Mouse (Mus musculus) left cerebral cortex, postnatal 25 days (tissue): ENCODE results near the gene Otp. TPM values are rescaled to one million over a fixed set of nuclear protein-coding genes. Genes with fewer than 3 reads are reported as not detected.

ENCODE experiments used
- DNase-seq, 2 experiments: peaks; one replicate each; pipeline ENCODE4 v3.0.0; 2022; ENCODE audit warnings: low spot score in 2 of 2, mixed read lengths in 1 of 2
- intact Hi-C: fragments of 180-260 bp; cut with DNase I; formaldehyde crosslinking; loops from one replicate; pipeline ENCODE4 v1.15.1; 2025
- total RNA-seq, 2 experiments: library from RNA; stranded (reverse); gene quantifications; 2 replicates each; pipeline ENCODE4 v1.2.3; 2021

The Otp gene
- total RNA-seq, 2 experiments from 2014 or later = 0.48 to 0.78 TPM

GRCm38 (mm10) chr13:94872439-94872838, 3.0 kb upstream of the Otp start:
- DNase-seq = peak in 1 of 2 experiments; percentile 14
- intact Hi-C loops = loop anchor here (5.0 kb wide), 1 partner anchor 275 kb away; no protein-coding TSS in a partner anchor

DNA sequence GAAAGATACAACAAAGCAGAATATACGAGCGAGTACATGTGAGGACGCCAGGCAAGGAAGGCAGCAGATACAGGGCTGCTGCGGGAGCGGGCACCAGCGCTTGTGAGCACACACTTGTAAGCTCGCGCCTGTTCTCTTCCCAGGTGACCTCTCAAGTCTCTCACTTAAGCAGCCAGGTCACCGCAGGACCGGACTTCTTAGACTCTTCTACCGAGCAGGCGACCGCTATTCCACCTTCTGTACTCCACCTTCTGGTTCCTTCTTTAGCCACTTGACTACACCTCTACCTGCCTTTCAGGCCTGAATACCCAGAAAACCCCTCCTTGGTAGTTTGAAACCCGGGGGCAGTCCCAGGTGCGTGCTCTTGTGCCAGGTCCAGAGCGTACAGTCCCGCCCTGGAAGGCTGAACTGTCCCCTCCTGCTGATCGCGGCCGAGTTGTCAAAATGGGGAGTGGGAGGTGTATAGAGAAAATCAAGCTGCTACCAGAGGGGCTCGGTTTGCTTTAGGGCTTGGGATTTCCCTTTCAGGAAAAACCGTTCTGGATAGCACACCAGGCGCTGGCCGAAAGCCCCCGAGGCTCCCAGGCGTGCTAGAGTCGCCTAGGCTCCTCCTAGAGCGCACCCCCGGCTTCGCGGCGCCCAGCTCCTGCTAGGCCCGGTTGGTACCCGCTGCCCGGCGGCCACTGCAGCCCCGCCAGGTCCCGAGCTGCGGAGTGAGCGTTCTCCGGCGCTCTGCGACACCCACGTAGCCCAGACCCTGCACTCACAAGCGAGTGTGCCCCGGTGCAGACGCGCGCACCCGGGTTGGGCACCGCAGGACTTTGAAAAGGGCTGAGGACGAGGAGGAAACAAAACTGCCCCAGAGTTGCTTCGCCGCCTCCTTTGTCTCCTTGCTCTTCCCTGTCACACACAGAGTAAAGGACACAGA, 2.0 kb upstream of the Otp start:
- intact Hi-C loops = loop anchor here (5.0 kb wide), 1 partner anchor 276 kb away; no protein-coding TSS in a partner anchor
- peak; percentile 3 to 4 for DNase-seq

- peak; percentile 6 to 13 for DNase-seq
- intact Hi-C loops = loop anchor here (5.0 kb wide), 1 partner anchor 277 kb away; no protein-coding TSS in a partner anchor
These were observed 1.4 kb upstream of the Otp start for GRCm38 (mm10) chr13:94874039-94874425.

DNA sequence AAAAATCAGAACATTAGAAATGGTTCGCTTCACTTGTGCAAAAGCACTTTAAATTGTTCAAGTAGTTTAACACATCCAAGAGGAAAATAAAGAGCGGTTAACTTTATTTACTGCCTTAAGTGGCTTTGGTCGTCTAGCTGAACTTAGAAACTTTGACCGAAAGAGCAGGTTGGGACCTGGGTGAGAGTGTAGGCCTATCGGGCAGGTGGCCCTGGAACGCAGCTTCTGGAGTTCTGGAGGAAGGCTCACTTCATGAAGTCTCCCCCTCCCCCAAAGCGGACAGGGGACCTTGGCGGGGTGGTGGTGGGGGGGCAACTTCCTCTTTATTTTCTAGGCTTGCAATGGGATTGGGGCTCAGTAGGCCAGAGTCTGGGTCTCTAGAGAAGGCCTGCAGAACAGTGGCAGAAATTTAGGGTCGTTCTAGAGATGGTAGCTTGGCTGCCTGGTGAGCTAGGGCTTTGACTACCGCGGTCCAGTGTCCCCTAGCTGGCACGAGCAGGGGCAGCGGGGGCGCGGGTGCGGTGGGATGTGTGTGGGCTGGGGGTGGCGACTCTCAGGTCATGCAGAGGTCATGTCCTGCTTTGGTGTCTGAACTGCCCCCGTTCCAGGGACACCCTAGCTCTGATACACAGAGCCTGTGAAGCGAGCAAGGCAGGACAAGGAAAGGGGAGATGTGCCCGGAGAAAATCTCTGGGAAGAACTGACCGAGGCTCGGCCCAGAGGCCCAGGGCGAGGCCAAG, 576 bp upstream of the Otp start:
- peak in 1 of 2 experiments; percentile 11 for DNase-seq
- intact Hi-C loops = loop anchor here (5.0 kb wide), 1 partner anchor 278 kb away; no protein-coding TSS in a partner anchor

DNA sequence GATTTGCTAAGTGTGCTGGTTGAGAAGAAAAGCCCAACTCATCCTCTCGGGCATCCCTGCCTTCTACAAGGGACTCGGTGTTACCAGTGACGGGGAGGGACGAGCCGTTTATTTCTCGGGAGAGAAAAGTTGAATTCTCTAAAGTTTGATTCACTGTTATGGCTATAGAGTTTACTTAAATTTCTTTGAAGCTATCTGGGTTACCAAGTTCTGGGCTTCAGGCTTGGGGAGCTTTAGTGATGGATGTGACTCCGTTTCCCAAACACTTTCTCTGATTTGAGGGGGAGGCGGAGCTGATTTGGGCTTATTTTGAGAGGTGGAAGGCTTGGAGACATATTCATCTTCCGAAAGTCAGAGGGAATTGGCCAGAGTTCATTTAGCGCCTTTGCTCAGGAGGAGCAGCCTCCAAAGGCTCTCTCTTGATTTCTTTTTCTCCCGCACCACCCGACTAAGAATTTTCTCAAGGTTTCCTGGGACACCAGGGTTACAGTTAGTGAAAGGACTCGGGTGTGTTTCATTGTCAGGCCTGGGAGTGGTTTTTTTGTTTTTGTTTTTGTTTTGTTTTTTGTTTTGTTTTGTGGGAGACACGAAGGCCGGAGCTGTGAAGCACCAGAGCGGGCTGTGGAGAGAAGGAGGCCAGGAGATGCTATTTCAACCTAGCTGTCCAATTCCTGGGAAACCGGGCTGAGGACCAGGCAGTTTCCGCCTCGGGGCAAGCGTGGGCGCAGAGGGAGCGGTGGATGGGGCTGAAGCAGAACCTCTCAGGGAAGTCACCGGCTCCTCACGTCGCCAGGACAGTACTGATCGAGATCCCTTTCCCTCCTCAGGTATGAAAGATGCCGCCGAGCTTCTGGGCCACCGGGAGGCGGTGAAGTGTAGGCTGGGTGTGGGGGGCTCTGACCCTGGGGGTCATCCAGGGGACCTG, 1.1 kb downstream of the Otp start:
- DNase-seq = peak; percentile 13 to 25
- intact Hi-C loops = no loop called here

DNA sequence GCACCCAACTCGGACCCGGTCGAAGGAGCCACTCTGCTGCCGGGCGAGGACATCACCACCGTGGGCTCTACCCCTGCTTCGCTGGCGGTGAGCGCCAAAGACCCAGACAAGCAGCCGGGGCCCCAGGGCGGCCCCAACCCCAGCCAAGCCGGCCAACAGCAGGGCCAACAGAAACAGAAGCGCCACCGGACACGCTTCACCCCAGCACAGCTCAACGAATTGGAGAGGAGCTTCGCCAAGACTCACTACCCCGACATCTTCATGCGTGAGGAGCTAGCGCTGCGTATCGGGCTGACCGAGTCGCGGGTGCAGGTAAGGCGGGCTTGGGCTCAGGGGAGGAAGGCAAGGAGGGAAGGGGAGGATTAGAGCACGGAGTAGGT, 1.8 kb downstream of the Otp start:
- intact Hi-C loops = no loop called here
- DNase-seq = peak in 1 of 2 experiments; percentile 1

GRCm38 (mm10) chr13:94877991-94878745, 2.8 kb downstream of the Otp start:
- DNase-seq = peak in 1 of 2 experiments; percentile 16
- intact Hi-C loops = loop anchor here (2.0 kb wide), 1 partner anchor 171 kb away; no protein-coding TSS in a partner anchor

GRCm38 (mm10) chr13:94881201-94881600, 5.8 kb downstream of the Otp start:
- intact Hi-C loops = no loop called here
- DNase-seq = peak in 1 of 2 experiments; percentile 4

- DNase-seq = no peak
- intact Hi-C loops = no loop called here
These were observed 6.8 kb downstream of the Otp start for GRCm38 (mm10) chr13:94882221-94882620.

- intact Hi-C loops = no loop called here
- peak in 1 of 2 experiments; percentile 2 for DNase-seq
These were observed 7.3 kb downstream of the Otp start for GRCm38 (mm10) chr13:94882711-94883145.

GRCm38 (mm10) chr13:94883163-94883965, 8.0 kb downstream of the Otp start:
- DNase-seq = peak; percentile 9 to 12
- intact Hi-C loops = no loop called here

DNA sequence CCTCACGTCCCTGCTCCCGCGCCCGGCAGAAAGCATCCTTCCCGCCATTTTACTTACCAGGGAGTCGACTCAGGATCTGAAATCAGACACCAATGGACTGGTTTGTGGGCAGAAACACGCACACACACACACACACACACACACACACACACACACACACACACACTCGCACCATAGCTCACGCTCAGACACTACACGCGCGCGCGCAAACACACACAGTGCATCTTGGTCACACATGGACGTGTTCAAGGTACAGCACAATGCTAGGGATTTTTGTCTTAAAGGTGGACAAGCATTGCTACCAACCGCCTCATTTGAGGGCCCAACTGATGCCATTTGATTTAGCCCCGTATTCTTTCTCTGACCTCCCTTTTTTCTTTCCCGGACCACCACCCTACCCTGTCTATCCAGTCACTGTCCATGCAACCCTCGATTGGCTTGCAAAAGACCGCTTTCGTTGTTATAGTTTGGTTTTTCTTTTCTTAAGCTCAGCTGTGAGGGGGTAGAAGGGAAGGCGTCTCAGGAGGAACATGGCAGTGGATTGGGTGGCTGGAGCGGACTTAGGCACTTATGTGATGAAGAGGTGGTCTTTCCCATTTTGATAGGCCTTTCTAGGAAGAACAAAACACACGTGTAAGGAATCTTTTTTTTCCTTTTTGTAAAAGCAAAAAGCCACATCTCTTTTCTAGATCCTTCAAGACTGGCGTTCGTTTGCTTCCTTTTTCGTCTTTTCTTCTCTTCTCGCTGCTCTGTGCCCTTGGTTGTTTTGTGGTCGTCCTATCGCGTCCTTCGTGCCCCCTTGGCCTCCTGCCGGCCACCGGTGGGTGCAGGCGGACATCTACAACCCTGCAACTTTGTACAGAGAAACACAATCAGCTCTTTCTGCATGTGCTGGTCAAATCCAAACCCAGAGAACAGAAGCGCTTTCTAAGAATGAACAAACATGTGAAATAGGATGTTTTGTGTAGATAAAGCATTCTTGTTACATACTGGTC, 8.9 kb downstream of the Otp start:
- intact Hi-C loops = no loop called here
- peak; percentile 43 to 57 for DNase-seq

DNA sequence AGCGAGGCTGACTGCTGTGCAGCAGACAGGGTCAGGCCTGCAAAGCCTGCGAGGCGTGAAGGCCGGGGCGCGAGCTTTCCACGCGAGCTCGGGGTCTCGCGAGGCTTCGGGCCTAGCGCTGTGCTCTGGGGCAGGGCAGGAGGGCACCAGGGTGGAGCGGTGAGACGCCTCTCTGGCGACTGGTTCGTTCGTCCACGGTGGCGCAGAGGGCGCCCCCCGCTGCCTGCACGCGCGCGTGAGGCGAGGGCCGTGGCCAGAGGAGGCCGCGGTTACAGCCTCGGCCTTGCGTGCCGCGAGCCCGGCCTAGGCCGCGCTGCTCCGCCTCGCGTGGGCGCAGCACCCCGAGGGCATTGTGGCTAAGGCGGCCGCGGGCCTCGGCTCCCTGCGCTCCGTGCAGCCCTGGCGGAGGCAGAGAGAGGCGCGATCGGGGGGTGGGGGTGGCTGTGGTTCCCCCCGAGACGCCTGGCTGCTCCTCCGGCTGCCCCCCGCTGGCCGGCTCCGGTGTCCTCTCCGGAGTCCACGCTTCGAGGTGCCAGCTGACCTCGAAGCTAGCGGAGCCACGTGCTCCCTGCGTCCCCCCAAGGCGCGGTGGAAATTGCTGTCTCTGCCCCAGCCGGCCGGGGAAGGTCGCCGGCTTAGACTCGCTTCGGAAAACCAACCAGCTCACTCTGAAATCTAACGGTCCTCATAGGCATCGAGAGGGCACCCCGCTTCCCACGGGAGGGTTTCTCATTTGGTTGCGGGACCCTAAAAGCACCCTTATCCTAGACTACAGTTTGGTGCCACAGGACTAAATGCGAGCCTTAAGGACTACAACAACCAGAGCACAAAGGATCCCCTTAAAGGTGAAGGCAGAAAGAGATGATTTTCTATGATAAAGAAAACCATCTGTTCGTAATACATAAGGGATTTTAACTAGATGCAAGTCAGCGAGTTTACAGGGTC, 10.2 kb downstream of the Otp start:
- DNase-seq = no peak
- intact Hi-C loops = no loop called here

- intact Hi-C loops = no loop called here
- no peak for DNase-seq
These were observed 32.4 kb downstream of the Otp start for GRCm38 (mm10) chr13:94907841-94908240.

GRCm38 (mm10) chr13:94912961-94913360, 37.6 kb downstream of the Otp start:
- intact Hi-C loops = no loop called here
- DNase-seq = peak in 1 of 2 experiments; percentile 1
